Mouse (Mus musculus) left cerebral cortex, postnatal 25 days (tissue): ENCODE measurements around the gene Trim9. TPM values are rescaled to one million over a fixed set of nuclear protein-coding genes. Genes with fewer than 3 reads are reported as not detected.

ENCODE experiments used
- DNase-seq, 2 experiments: peaks; one replicate each; pipeline ENCODE4 v3.0.0; 2022; ENCODE audit warnings: low spot score in 2 of 2, mixed read lengths in 1 of 2
- intact Hi-C: fragments of 180-260 bp; cut with DNase I; formaldehyde crosslinking; loops from one replicate; pipeline ENCODE4 v1.15.1; 2025
- total RNA-seq, 2 experiments: library from RNA; stranded (reverse); gene quantifications; 2 replicates each; pipeline ENCODE4 v1.2.3; 2021

The Trim9 gene
- total RNA-seq, 2 experiments from 2014 or later: 413 to 444 TPM

DNA sequence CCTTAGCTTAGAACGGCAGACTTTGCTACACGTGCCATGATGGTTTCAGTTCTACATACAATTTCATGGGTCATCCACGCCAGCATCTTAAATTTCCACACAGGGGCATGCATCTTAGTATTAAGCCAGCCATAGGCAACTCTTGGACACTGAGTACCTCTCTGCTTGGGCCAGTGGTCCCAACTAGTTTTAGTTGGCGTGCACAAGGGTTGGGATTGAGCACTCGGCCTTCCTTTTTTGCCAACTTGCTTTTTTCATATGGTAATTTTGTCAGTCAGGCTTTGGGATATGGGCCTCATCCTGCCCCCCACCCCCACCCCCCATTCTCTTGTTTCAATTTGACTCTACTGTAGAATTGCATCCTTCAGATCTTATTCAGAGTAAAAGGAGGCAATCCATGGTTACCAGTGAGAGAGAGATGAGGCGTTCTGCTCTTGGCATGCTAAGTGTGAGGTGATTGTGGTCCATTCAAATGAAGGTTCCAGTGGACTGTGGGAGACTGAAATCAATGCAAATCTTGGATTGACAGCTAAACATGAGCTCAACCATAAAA lies 14.1 kb downstream of the Trim9 start:
- no peak for DNase-seq
- intact Hi-C loops: no loop called here

DNA sequence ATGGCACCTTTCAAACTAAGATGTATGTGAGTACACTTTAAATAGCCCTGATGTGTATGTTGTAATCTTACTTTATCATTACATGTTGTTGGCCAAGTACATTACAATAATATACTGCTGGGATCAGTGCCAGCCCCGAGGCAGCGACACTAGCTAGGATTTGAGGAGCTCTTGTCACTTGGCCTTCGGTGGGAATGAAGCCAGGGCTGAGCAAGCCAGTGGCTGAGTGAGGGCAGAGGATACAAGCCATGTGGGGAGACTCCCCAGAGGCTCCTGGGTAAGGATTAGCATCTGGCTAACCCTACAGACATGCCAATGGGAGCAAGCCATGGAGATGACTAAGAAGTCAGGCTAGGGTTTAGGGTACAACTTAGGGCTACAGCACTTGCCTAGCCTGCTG lies 18.4 kb downstream of the Trim9 start:
- intact Hi-C loops: no loop called here
- DNase-seq: no peak

DNA sequence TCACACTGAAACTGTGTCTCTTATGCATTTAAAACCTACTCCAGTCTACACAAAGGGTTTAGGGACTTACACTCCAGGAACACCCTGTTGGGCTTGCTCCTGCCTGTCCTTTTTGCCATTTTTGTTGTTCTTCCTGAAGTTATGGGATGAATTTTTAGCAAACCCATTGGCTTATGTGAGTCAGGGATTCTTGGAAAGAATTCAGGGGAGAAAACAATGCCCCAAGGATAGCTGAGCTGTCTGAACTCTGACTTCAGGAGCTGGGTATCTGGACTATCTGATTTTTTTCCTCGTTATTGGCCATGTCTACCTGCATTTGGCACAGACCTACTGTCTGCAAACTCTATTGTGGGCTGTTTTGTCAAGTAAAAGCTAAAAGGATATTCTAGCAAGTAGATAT lies 20.5 kb downstream of the Trim9 start:
- no peak for DNase-seq
- intact Hi-C loops: no loop called here

DNA sequence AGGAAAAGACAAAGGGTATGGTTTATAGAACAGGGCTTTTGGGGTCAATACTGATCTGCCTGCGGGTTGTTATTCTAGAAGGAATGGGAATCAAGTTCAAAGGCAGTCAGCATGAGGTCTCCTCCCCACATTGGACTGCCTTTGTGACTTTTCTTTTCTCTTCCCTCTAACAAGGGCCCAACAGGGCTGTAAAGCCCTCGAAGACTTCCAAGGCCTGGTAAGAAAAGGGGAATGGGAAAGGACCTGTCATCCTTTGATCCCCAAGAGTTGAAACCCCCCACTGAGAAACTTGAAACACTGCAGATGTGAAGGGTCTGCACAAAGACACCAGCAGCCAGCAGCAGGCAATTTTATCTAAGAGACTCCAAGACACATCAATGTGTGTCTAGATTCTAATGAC lies 21.0 kb downstream of the Trim9 start:
- DNase-seq: no peak

DNA sequence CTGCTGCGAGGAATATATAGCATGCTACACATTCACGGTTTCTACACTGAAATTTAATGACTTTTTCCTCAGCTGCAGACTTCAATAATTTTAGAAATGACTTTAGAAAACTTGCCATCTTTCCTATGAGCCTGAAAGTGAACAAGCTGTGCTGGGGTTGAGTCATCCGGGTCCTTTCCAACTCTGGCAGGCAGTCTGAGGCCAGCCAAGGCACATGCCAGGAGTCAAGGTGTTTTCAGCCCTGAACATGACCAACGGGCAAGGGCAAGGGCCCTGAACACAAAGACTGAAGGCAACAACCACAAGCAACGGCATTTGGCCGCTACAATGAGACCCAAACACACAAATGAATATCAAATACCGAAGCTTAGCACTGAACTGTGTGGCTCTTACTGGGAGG lies 21.6 kb downstream of the Trim9 start:
- DNase-seq: peak in 1 of 2 experiments; percentile 77
- intact Hi-C loops: no loop called here

More for the DNA sequence above, 21.0 kb downstream of the Trim9 start:
- intact Hi-C loops: no loop called here

DNA sequence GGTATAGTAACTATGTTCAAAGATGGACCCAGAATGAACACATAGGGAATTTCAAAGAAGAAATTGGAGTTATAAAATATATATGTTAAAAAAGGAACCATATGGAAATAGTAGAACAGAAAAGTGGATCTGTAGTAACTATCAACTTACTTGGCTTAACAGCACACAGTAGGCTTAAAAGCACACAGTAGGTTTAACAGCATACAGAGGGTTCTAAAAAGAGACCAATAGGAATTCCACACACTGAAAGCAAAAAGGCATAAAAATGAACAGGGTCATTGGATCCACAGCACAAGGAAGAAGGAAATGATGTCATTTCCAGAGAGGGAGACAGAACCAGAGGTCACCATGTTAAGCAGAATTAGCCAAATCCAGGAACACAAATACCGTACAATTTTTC lies 24.6 kb downstream of the Trim9 start:
- DNase-seq: no peak
- intact Hi-C loops: no loop called here

DNA sequence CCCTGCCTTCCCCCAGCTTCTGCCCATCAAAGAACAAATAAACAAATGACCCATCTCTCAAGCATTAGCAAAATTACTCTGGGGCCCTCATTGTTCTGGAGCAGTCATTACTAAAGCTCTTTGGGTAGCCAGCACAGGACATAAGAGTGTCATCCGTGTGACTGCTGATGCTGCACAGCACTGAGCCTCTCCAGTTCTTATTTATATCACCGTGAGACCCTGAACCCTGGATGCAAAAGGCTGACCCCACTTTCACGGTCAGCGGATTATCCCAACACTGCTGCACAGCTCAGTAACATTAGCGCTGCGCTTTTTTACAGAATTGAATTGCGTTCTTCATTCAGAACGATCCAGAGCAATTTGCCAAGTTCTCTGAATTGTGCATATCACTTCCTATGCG lies 31.3 kb downstream of the Trim9 start:
- DNase-seq: no peak
- intact Hi-C loops: no loop called here

DNA sequence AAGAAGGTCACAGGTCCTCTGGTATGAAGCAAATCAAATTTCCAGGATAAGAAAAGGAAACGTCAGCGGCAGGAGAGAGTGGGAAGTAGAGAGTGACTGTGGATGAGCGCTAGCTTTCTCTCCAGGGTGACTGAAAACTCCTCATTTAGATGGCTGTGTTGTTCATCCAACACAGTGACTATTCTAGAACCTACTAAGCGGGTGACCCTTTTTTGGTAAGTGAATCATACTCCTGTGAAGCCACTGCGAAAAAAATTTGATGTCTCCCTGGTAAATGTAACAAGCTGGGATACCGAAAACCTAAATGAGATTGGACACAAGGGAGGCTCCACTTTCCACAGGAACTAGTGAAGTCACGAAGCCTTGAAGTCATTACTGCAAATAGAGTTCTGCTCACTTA lies 39.5 kb downstream of the Trim9 start:
- intact Hi-C loops: loop anchor here (5.0 kb wide), 1 partner anchor 94 kb away; no protein-coding TSS in a partner anchor
- peak in 1 of 2 experiments; percentile 90 for DNase-seq

DNA sequence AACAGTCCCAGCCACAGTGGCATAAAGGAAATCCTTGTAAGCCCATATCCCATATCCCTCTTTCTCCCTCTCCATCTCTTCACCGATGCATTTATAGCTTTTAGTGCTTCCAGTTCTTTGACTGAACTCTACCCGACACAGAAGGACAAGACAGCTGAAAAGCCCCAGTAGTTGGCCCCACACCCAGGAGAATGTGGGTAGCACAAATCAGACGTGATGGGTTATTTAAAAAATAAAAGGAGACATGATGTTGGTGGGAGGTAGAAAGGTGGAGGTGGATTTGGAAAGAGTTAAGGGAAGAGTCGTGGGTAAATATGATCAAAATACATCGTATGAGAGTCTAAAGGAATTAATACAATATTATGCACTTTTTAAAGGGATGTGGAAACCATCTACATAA lies 40.4 kb downstream of the Trim9 start:
- DNase-seq: peak in 1 of 2 experiments; percentile 67
- intact Hi-C loops: loop anchor here (5.0 kb wide), 1 partner anchor 95 kb away; no protein-coding TSS in a partner anchor

DNA sequence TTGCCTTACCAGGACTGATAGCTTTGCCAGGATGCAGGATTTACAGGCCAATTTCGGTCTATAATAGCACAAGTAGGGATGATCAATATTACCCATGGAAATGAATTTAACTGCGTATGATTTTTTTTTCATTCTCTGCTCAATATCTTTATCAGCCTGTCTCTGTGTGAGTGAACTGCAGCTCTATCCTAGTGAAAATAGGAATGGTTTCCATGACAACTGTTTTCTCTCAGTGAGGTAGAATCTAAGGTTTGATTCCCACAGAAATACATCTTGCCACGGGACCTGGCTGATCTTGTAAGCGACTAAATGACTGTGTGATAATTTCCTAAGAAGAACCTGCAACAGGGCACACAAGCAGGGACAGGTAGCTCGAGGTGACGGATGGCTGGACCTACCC lies 43.4 kb downstream of the Trim9 start:
- DNase-seq: no peak
- intact Hi-C loops: no loop called here

DNA sequence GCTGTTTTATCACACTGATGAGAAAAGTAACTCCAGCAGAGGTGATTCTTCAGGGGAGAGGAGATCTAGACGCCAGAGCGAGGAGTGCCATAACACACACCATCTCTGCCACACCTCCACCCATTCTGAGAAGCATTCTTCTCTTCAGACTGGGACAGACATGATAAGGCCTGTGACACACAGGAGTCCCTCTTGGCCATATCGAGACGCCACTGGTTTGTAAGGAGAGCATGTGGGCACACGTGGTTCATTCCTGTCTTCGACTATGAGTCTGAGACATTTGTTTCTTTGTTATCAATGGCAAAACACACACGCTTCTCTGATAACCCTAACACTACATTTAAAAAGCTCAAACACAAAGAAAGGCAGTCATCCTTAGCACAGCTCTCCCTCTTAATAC lies 43.9 kb downstream of the Trim9 start:
- intact Hi-C loops: no loop called here
- DNase-seq: no peak

DNA sequence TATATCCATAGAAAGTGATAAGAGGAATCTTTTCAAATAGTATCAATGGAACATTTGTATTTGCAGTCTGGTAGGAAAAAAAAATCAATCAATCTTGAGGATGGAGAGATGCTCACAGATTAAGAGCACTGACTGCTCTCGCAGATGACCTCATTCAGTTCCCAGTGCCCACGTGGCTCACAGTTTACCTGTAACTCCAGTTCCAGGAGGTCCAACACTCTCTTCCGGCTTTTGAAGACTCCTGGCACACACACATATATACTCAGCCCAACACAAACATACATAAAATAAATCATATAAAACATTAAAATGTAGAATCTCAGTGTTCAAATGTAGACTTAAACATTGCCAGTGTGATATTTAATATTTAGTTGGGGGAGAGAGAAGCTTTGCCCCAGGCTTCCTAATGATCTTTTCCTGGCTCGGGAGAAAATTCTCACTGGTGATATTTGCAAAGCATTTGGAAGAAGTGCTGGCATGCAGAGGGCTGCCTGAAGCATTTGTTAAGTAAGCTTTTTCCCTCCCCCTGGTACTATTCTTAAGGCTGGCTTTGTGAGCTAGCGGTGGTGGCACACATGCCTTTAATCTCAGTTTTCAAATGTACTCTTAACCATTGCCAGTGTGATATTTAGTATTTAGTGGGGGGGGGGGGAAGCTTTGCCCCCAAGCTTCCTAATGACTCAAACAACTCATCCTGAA lies 45.2 kb downstream of the Trim9 start:
- intact Hi-C loops: no loop called here
- peak in 1 of 2 experiments; percentile 59 for DNase-seq

DNA sequence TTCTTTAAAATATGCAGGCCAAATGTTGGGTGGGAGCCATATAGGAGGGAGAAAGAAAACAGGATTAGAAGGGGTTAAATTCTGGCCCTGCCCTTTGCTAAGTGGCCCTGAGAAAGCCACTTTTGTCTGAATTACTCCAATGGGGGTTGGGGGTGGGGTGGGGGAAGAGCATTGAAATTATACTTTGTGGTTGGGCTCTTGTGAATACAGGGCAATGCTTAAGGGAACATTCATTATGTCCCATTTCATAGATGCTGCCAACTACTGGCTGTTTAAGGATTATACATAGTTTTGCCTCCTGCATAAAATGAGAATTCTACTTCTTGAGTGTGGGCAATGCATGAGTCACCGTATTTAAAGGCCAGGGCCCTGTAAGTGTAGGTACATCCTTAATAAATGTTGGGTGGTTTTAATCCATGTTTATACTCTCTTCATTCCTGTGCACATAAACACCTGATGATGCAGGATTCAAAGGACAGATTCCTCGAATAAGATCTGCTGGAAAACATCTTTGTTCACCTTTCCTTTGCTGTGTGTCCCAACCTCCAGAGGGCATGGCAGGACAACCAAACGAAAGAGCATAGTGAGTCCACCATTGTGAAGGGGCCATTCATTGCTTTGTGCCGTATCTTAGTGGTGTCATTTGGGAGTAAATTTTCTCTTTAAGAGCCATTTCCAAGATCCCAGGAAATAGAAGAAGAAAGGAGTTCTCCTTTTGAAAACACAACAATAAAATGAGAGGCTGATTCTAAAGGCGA lies 53.3 kb downstream of the Trim9 start:
- peak in 1 of 2 experiments; percentile 62 for DNase-seq
- intact Hi-C loops: loop anchor here (5.0 kb wide), 1 partner anchor 48 kb away; no protein-coding TSS in a partner anchor

DNA sequence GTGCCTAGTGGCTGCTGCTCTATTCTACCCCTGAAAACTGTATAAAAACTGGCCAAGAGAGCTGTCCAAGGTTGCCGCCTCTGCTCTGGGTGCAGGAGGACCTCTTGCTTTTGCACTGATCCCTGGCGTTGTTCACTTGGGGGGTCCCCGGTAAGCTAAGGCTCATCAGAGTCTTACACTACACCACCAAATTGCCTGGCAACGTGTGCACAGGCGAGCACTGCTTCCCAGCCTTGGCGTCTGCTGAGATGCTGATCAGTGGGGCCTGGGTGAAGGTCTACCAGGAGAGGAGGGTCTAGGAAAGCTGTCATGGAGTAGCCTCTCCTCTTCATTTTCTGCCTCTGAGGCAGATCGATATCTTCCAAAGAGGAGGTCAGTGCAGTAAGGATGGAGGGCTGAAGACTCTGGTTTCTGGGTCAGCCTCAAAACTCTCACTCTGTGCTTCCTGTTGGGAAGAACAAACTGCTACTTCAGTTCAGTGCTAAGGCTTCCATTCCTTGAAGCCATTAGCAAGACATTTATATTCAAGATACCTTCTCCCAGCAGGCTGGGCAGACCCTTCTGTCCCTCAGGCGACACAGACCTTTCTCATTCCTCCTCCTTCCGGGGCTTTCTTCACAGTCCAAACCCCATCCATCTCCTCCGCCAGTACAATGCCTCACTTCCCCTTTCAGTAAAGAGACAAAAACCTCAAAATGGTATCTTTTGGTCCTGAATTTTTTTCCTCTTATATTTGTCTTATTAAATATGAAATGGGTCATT lies 54.1 kb downstream of the Trim9 start:
- DNase-seq: no peak
- intact Hi-C loops: loop anchor here (5.0 kb wide), 1 partner anchor 49 kb away; no protein-coding TSS in a partner anchor

DNA sequence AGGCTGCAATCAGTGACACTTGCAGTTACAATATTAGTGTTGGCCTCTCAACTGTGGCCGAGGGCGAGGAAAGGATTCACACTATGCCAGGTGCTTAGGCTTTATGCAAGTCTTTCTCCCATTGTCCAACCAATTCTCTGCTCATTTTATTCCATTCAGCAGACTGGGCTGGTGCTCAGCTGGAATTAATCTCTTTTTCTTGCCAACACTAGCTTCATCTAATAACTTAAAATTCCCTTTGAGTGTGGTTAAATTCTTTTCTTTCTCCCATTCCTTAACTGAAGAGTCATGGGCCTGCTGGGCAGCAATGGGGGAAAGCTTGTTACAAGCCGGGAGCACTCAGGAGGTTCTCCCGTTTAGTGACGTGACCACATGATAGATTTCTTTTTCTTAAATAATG lies 61.9 kb downstream of the Trim9 start:
- intact Hi-C loops: no loop called here
- DNase-seq: no peak

DNA sequence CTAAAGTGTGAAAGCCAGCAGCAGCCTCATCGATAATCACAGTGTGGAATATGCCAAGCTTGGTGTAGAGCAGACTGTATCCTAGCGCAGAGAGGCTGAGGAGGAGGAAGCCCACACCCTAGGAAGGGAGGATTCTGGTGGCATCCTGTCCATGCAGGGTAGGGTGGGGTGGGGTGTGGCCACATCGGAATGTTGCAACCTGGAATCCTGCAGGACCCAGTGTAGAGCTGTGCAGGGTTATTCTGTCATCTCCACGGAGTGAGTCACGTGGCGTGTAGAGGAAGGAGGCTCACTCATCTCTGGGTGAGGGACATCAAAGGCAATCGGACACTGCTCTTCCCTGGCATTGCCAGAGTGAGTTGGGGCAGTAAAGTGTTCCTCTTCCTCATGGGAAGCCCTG lies 62.4 kb downstream of the Trim9 start:
- intact Hi-C loops: loop anchor here (5.0 kb wide), 1 partner anchor 62 kb away; the partner anchor contains the start of gene Trim9
- DNase-seq: no peak

DNA sequence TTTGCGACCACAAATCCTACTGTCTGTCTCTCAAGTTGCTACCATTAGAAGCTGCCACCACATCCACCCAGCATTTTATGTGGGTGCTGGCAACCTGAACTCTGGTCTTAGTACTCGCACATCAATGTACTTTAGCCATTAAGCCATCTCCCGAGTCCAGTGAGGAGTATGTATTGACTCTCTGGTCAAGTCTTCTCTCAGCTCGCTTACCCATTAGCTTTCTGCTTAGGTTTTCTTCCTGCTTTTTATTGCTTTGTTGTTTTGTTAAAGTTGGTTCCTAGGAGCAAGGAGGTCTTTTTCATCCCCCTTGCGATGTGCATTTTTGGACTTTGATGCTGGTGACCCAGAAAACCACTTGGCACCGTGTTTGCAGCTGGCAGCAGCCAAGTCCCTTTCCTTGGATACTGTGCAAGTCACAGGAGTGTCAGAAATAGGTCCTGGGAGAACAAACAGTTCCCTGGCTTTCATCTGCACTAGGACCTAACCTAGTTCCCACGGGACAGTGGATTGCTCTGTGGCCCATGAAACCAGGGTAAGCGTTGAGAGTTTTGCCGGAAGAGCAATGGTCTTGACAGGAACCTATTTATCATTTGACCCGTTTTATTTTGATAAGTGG lies 64.2 kb downstream of the Trim9 start:
- intact Hi-C loops: loop anchor here (5.0 kb wide), 1 partner anchor 64 kb away; the partner anchor contains the start of gene Trim9
- peak in 1 of 2 experiments; percentile 73 for DNase-seq

DNA sequence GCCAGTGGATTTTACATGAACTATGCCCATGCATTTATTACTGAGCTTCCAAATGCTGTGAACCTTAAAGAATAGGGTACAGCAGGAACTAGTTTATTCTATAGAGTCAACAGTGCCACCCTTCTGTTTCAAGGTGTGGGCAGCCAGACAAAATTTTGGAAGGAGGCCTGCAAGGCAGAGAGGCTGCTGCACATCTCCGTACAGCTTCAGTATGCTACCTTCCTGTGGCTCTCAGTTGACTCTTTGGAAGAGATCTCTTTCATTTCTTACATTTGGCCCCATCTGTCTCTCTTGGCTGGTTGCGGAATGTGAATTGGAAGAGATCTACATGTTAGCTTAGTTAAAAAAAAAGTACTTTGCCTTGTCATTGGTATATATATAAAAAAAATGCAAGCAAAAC lies 66.5 kb downstream of the Trim9 start:
- DNase-seq: peak in 1 of 2 experiments; percentile 43
- intact Hi-C loops: loop anchor here (5.0 kb wide), 1 partner anchor 66 kb away; the partner anchor contains the start of gene Trim9

DNA sequence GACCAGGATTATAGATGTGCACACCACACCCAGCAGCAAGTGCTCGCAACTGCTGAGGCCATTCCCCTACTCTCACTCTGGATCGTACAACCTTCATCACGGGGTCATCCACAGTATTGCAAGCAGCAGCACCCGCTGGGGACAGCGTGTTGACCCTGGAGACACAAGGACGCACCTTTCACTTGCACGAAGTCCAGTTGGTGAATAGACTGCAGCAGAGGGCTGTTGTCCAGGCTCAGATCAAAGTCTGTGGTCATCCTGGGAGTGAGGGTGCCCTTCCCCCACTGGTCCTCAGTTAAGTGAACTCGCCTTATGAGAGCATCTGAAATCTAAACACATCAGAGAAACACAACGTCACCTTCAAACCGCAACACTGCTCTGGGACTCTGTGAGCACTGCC lies 67.0 kb downstream of the Trim9 start:
- no peak for DNase-seq
- intact Hi-C loops: loop anchor here (5.0 kb wide), 1 partner anchor 67 kb away; the partner anchor contains the start of gene Trim9
